Mouse (Mus musculus) regulatory T cell (primary cell): ENCODE measurements around the gene Tubgcp3.
"Not testable (repeated sequence)": the region's sequence is repeated elsewhere in the genome, so short reads cannot be mapped to it uniquely, and the experiment has no call there.

Source experiments
- in situ Hi-C: fragments of 300-600 bp; cut with MboI, MseI; formaldehyde crosslinking; loops from one replicate; pipeline ENCODE4 v1.15.1; 2025; ENCODE audit warnings: high pct_unique_total_duplicates

Gene Tubgcp3

GRCm38 (mm10) chr8:12672056-12672881 lies at the start of gene Tubgcp3:
Gene Tubgcp3, minus strand, starts transcription at chr8:12672248.
- in situ Hi-C loops, result loop anchor here (10.0 kb wide), 1 partner anchor 1037 kb away; the partner anchor contains the start of gene Ankrd10

DNA sequence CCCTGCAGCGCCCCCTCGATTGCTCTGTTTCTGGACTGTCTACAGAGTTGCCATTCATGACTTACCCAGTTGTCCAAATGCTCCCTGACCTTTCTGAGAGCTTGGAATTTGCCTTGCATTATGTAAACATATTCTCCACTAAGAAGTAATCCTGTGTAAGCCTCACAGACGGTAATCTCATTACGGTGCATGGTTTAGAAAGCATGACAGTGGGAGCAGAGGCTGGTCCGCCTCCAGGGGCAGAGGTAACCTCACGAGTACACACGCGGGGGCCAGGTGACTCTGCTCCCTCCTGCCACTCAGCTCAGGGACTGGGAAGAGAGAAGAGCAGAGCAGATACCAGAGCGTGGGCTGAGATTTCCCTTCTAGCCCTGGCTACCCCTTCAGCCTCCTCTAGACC lies 47.0 kb upstream of the Tubgcp3 start:
- in situ Hi-C loops, result no loop called here

- in situ Hi-C loops, result no loop called here
Observed at GRCm38 (mm10) chr8:12715861-12716585, 44.0 kb upstream of the Tubgcp3 start.

GRCm38 (mm10) chr8:12711623-12712022 lies 39.6 kb upstream of the Tubgcp3 start:
- in situ Hi-C loops, result no loop called here

DNA sequence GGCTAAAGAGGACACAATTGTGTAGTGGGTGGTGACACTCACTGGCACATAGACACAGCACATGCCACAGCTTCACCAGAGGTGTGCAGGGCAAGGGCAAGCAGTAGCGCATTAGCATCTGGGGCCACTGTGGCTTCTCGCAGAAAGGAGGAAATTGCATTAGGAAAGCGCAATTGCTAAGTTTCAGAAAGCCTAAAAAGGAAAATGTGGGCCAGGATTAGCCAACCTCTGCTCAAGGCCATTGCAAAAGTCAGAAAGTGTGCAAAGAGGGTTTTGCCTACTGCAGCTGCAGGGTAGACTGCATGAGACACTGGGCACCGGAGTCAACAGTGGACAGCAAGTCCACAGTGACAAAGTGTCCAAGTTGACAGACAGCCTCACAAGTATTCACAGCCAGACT lies 31.5 kb upstream of the Tubgcp3 start:
- in situ Hi-C loops, result no loop called here

- in situ Hi-C loops, result no loop called here
Observed at GRCm38 (mm10) chr8:12702290-12702689, 30.2 kb upstream of the Tubgcp3 start.

DNA sequence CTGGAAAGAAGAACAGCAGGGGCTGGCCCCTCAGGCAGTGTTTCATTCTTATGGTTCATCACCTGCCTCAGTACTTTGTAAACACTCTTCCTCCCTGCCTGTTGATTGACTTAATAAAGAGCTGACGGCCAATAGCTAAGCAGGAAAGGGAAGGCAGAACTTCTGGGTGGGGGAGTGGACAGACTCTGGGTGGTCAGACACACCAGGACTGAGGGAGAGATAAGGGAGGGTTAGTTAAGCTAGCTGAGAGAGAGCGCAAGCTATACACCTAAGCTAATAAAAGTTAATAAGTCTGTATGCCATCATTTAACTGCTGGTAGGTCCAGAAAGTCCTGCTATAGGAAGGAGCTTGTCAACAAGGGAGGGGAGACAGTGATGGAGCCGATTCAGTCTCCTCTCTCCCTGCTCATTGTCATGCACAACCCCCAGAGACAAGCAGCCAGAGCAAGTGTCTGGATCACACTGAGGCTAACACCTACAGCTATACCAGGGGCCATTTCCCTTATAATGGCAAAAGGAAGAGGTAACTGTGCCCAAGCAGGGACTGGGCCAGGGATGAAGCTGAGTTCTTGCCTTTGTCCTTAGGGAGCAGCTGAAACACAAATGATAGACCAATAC lies 26.7 kb upstream of the Tubgcp3 start:
- in situ Hi-C loops, result no loop called here

GRCm38 (mm10) chr8:12688851-12689250 lies 16.8 kb upstream of the Tubgcp3 start:
- in situ Hi-C loops, result no loop called here

- in situ Hi-C loops, result loop anchor here (5.0 to 10.0 kb wide), 2 partner anchors 70 to 1043 kb away; partner anchors contain the start of gene Ankrd10
Observed at GRCm38 (mm10) chr8:12677529-12677928, 5.5 kb upstream of the Tubgcp3 start.

GRCm38 (mm10) chr8:12671473-12672055 lies 484 bp downstream of the Tubgcp3 start:
- in situ Hi-C loops, result loop anchor here (10.0 kb wide), 1 partner anchor 1037 kb away; the partner anchor contains the start of gene Ankrd10

- in situ Hi-C loops, result loop anchor here (10.0 kb wide), 1 partner anchor 1036 kb away; the partner anchor contains the start of gene Ankrd10
Observed at GRCm38 (mm10) chr8:12670965-12671364, 1.1 kb downstream of the Tubgcp3 start.

GRCm38 (mm10) chr8:12668832-12669231 lies 3.2 kb downstream of the Tubgcp3 start:
- in situ Hi-C loops, result no loop called here

GRCm38 (mm10) chr8:12666530-12666929 lies 5.5 kb downstream of the Tubgcp3 start:
- in situ Hi-C loops, result not testable (repeated sequence)

DNA sequence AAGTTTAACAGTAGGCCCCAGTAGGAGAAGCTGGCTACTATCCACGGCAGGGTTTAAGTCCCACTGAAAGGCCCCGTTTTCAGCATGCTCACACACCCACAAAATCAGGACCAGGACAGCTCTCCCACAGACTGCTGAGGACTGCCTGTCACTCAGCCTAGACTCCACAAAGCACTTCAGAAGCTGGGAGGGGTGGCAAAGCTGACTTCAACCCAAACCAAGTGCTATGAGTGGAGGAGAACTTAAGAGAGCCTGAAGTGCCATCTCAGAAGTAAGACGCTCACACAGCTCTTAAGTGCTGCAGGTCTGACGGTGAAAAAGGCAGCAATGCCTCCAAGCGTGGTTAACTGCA lies 9.0 kb downstream of the Tubgcp3 start:
- in situ Hi-C loops, result no loop called here

DNA sequence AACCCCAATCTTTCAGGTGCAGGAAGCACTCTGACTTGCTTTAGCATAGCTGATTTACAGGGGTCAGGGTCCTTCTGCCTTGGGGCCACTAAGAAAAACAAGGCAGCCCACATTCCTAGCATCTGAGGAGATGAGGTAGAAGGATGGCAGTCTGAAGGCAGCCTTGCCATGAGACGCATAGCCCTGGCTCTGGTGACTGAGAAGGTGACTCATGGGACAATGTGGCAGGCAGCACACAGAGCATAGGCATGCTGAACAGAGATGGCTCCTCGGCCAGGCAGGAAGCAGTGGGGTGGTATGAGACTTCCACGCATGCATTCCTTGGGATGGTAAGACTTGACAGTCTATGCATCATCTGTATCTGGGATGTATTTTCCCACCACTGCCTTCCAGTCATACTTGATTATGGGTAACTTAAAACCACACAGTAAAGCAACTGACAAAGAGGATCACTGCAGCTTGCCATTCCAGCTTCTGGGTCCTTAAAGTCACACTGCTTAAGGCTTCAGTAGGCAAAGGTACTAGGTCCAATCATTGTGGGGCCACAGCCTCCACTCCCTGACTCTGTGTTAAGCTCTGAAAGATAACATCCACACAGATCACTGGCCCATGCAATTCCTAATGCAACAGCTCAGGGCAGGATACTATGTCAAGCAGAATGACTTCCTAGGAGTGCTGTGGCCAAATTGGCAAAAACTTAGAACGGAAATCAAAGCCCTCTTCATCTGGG lies 9.5 kb downstream of the Tubgcp3 start:
- in situ Hi-C loops, result no loop called here

DNA sequence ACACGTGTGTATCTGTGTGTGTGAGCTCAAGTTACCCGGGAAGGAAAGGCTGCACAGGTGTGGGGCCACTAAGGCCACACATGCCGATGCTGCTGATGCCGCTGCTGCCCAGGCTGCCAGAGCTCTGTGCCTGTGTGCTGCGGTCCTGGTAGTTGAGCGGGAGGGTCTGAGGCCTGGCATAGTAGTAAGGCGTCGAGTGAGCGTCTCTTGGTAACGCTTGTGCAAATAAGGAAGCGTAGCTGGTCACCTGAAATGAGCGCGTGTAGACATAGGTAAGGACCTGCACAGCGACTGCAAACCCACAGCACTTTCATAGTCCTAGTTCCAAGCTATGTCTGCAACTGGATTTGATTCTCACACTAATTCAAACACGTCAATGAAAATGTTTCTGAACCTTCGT lies 14.6 kb downstream of the Tubgcp3 start:
- in situ Hi-C loops, result no loop called here

GRCm38 (mm10) chr8:12651246-12651645 lies 20.8 kb downstream of the Tubgcp3 start:
- in situ Hi-C loops, result no loop called here

DNA sequence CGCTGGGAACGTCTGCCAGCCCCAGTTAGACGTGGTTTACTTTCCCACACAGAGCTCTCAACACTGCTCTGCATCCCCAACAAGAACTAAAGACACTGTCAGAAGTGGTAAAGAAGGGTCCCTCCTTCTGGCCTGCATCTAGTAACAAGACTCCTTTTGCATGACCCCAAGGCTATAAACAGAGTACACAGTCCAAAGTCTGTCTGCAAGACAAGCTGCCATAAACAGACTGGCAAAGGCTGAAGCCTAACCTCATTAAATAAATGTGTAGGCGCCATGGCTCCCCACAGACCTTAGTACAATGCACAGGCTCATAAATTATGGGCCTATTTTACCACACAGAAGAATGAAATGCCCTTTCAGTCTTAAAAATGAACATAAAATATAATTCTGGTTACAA lies 21.6 kb downstream of the Tubgcp3 start:
- in situ Hi-C loops, result no loop called here

DNA sequence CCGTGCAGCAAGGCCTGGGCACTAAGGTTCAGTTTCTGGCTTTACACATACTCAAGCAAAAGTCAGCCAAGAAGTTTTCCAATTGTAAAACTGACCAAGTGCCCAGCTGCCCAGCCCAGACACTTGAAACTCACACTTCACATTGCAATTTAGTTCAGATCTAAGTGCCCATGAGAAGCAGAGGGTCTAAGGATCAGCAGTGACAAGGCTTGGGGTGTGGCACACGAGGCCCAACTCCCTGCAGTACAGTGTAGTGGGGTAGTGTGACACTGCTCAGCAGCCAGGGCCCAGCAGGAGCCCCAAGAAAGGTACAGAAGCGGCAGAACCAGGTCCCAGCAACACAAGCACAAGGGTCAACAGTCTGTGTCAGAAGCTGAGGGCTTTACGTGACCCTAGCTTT lies 23.1 kb downstream of the Tubgcp3 start:
- in situ Hi-C loops, result no loop called here

DNA sequence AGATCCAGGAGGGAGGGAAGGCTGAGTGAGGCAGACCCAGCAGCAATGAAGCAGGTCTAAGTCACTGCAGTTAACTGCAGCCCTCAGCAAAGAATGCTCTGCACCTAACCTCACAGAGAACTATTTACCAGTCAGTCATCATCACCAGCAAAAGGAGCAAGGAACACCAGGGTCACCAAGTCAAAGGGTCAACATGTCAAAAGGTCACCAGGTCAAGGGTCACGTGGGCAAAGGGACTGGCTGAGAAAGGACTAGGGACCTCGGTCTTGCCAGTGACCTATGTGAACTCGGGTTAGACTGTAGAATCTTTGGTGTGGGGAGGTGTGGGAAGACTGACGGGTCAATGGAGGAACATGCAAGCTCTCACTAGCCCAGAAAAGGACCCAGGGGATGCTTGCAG lies 25.5 kb downstream of the Tubgcp3 start:
- in situ Hi-C loops, result no loop called here

GRCm38 (mm10) chr8:12644894-12645293 lies 27.2 kb downstream of the Tubgcp3 start:
- in situ Hi-C loops, result no loop called here
